Mouse (Mus musculus) lung, postnatal 0 days (tissue): ENCODE measurements around the gene Col4a4.

Experiments used
- CTCF ChIP-seq: IDR thresholded peaks from 2 replicates; pipeline ENCODE4 v1.5.1; 2016; ENCODE audit warnings: antibody characterized with exemption, mild to moderate bottlenecking
- EP300 ChIP-seq: IDR thresholded peaks from 2 replicates; pipeline ENCODE4 v1.6.1; 2016; ENCODE audit warnings: antibody characterized with exemption, mild to moderate bottlenecking, control low read depth

DNA sequence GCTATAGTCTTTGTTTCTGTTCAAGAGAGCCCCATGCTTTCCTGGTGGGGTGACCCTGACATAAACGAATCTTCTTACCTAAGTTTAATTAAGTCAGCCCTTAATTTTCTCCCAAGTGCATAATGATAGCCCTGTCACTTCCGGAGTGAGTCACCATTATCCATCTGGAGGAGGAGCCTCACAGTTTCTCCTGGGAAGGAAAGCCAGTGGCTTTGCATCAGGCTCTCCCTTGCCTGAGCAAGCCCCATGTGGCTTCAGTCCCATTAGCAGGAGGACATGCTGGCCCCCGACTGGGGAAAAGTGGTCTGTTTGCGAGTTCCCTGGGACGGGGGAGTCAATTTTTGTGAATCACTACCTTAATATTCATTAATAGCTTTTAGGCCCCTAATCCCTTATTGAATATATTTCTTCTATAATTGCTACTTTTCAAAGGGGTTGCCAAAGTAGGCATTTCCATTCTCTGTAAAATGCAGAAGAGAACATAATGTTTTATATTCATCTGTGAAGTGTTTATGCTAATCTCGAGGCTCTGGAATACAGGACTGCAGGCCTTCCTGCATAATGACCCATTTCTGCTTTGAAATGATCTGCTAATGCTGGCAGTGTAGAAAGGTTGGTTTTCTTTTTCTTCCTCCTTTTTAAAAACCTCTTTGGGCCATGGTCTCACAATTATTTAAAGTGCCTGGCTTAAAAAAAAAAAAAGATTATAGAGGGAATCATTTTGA is 134.6 kb downstream of the Col4a4 start:
- no peak for TF ChIP-seq CTCF
- no peak for TF ChIP-seq EP300
